Mouse (Mus musculus) adrenal gland (tissue): ENCODE data around the gene Lurap1.

Source experiments
- intact Hi-C: fragments of 180-260 bp; cut with DNase I; formaldehyde crosslinking; loops from one replicate; pipeline ENCODE4 v1.15.1; 2025

Lurap1 gene

DNA sequence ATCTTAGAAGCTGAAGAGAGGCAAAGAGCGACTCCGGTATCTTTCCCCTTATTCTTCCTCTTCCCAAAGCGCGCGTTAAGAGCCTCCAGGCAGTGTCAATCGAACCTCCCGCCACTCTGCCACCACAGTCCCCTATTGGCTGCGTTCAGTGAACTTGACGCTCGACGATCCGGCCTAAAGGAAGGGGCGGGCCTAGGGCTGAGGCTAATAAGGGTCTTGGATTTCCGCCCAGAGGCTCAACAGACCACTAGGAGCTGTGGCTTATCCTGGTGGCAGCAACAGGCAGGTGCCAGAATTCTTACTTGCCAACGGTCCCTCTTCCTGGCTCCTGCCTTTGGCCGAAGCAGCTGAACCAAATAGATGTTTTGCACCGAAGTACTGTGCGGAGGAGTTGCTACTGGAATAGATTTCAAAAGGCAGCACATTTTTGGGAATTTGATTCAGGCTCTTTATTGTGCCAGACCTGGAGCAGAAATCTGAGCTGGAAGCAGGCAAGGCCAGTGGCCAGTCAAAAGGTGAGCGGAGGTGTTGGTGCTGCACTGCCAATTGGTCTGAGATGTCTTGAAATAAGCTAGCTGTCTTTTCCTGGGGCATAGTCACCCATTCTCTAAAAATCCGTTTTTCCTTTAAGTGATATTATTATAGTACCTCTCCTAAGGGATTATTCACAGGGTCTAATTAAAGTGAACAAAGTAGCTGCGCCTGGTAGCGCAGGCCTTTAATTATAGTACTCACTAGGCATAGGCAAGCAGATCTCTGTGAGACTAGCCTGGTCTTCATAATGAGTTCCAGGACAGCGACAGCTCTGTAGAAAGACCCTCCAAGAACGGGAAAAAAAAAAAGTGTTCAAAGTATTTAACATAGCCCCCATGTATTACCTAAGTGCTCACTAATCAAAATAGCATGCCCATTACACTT, 27.3 kb downstream of the Lurap1 start, which contains the start of the genes Rad54l and Pomgnt1:
Gene Rad54l (minus strand): TSS at position 89 of the 918 bp plus-strand sequence.
Gene Pomgnt1 (plus strand): TSS at position 239 of the 918 bp plus-strand sequence.
- intact Hi-C loops: no loop called here

- intact Hi-C loops: no loop called here
Observed at GRCm38 (mm10) chr4:116122762-116123161, 28.4 kb downstream of the Lurap1 start.

DNA sequence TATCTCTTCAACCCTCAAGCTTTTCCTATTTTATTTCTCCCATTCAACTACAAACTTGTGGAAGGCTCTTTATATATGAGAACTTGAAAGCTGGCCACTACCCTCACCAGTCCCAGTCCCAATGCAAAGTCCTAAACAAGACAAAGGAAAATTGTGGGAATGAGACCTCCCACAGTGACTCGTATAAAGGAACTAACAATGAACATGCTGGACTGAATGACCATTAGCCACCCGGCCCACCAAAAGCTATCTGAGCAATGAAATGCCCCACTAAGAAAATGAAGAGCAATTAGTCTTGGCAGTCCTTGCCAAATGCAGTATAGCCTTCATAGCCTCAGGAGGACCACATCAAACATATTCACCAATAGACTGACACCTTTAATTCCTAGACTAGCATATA, 39.7 kb downstream of the Lurap1 start:
- intact Hi-C loops: no loop called here

DNA sequence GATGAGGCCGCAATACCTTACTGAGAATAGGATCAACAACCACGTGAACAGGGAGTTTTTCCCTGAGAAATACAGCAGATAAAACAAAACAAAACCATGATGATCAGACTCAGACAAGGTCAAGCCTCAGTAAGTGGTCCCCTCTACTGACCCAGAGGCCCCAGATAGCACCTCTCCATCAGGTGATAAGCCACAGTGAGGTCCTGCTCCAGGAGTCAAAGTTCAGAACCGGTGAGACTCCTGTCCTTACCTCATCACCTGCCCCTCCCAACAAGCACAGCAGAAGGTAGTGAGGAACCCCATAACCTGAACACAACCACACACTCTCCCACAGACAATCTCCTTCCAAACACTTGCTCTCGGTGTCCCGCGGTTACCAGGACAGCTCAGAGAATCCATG, 40.4 kb downstream of the Lurap1 start:
- intact Hi-C loops: no loop called here

- intact Hi-C loops: no loop called here
Observed at GRCm38 (mm10) chr4:116105278-116105677, 45.9 kb downstream of the Lurap1 start.

DNA sequence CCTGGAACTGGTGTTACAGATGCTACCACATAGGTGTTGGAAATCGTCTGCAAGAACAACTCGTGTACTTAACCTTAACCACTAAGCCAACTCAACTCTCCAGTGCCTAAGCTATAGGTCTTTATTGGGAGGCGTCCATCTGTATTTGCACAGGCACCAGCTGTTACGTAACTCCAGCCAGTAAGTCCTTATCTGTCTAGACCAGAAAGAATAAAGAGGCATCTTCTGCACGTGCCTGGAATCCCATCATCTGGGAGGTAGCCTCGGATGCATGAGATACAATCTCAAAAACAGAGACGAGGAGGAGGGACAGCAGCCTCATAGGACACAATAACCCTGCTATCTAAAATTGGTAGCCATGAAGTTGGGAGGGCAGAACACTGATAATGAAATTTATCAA, 50.2 kb downstream of the Lurap1 start:
- intact Hi-C loops: no loop called here

- intact Hi-C loops: no loop called here
Observed at GRCm38 (mm10) chr4:116097211-116097610, 53.9 kb downstream of the Lurap1 start.

DNA sequence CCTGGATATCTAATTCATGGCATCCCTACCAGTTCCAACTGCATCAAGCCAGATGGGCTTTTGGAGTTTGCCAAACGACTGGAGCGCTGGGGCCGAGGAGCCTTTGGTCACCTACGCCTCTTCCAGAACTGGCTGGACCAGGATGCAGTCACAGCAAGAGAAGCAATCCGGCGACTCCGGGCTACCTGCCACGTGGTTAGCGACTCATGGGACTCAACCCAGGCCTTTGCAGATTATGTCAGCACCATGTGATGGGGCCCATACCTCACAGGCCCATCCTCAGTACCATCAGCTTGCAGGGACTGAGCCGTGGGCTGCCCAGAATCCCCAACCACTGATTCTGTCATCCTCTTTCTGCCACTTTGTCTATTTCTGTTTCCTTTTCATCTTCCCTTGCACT, 54.8 kb downstream of the Lurap1 start:
- intact Hi-C loops: no loop called here

GRCm38 (mm10) chr4:116088510-116089249, 62.5 kb downstream of the Lurap1 start:
- intact Hi-C loops: no loop called here
